Mouse (Mus musculus) thymus, postnatal 10 days (tissue): ENCODE data around the gene Tmem178b.

Source experiments
- DNase-seq, 2 experiments: peaks; one replicate each; pipeline ENCODE4 v3.0.0; 2021; ENCODE audit warnings: low spot score in 2 of 2

The Tmem178b gene

DNA sequence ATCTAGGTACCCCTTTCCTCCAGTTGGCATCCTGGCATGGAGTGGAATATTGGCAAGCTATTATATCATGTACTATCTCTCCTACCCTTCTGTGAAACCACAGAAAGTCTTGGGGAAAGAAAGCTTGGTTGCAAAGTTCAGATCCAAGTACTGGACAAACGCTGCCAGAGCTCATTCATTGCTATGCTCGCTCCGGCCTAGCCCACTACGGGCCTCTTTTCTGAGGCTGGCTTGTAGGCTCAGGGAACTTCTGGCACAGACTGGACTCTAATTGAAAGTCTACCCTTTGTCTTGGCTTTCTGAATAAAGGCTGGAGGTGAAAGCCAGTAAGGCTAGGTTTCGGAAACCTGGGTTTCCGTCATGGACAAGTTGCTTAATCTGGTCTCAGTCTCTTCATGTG, 44.7 kb downstream of the Tmem178b start:
- DNase-seq: no peak

DNA sequence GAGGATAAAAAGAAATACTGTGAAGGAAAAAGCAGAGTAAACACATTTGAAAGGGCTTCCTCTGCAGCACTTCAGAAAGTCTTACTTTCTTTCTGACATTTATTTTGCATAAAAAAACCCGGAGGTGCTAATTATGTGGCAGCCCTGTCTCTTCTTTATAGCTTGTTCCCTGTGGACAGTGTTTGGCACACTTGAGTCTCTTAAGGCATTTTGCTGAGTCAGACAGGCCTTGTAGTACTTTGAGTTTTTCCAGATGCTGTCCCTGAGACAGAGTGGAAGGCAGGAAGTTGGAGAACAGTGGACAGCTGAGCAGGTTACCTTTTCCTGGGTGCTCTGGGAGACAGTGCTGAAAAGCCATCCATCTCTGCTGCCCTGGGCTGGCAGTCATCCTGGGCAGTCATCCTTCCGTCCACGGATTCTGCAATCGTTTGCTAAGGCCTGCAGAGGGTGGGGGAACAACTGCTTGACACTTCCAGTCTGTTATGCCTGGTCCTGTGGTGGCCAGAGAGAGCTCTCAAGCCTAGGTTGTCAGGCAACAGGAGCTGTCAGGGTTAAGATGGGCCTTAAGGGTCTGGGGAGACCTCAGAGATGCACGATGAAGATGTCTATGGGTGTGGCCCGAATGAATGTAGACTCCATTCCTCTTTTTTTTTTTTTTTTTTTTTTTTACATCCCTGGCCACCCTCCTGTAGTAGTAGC, 46.1 kb downstream of the Tmem178b start:
- DNase-seq: no peak

DNA sequence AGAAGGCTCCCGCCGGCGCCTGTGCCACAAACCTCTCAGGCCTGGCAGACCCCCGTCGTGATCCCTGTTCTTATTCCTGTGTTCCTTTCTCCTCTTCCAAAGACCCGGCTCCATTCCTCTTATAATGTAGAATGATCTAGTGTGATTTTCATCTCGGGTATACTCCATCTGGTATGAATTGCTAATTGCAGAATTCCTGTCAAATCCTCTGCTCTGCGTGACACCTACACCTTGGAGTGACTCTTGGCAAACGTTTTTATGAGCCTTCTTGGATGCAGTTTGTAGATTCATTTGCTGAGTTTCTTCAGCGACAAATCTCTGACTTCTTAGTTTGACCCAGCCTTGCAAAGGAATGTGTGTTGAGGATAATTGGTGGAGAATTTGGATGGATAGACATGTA, 53.4 kb downstream of the Tmem178b start:
- no peak for DNase-seq

DNA sequence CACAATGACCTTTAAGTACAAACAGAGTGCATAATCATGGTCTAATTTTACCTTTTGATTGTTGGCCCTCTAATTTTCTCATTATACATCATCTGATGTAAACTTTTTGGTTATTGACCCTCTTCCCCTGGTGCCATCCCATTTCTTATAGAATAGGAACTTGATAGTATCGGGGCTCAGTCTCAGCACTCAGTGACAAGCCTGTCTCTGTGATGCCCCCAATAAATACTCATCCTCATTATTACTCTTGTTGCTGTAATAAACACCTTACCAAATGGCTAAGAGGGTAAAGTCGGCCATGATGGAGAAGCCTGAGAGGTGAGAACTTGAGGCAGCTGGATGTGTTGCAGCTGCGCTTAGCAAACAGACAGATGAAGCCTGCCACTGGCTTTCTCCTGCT, 63.5 kb downstream of the Tmem178b start:
- no peak for DNase-seq

DNA sequence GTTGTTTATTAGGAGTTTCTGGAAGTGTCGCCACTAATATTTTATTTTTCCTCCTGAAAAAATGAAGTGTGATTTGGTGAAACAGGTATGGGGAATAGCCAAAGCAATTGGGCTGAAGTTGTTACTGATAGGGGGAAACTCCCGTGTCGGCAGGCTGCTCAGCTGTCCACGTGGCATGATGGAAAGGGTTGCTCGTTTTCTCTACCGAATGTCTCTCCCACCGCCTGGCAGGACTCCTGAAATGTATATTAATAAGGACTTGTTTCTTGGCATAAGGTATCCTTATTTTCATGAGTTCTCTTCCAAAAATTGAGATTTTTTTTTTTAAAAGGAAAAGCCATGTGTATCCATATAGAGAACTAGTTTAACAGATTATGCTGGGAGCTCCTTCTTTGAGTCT, 67.8 kb downstream of the Tmem178b start:
- DNase-seq: no peak

DNA sequence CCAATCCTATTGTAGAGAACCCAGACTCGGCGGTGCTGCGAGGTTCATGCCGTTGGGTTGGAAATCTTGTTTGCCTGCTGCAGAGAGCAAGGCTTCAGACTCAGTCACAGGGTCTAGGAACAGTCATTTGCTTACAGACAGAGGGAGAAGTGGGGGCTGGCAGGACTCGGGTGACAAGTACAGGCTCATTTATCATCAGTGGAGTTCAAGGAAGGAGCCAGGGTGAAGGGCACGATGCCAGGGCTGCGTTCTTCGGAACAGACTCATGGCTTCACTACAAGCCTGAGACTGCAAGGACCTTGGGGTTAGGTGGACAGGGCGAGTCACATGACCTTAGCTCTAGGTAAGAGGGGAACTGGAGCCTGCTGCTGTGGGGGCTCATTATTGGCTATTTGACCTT, 71.8 kb downstream of the Tmem178b start:
- no peak for DNase-seq

DNA sequence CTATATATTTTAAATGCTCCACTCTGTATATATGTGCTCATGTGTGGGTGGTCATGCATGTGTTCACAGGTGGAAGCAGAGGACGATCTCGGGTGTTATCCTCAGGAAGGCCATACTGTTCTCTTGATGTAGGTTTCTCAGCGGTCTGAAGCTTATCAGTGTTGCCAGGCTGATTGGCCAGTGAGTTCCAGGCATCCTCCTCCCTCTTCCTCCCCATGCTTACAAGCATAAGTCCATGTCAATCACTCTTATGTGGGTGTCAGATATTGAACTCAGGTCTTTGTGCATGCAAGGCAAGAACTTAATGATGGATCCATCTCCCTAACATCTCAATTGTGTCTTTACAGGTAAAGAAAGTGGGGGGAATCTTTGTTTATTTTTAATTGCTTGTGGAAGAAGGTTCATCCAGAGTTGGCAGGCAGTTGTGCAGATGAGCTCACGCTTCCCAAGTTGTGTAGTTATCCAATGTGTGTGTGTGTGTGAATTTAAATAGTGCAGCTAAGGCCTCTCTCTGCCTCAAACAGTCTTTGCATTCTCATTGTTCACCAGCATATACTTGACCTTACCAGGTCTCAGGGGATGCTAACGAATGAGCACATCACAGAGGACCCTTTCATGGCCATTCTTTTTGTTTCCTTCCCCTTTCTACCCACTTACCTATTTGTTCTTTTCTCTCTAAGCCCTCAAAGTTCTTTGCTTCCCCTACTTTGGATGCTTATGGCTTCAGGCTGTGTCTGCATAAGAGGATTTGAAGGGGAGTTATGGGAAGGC, 72.8 kb downstream of the Tmem178b start:
- no peak for DNase-seq

DNA sequence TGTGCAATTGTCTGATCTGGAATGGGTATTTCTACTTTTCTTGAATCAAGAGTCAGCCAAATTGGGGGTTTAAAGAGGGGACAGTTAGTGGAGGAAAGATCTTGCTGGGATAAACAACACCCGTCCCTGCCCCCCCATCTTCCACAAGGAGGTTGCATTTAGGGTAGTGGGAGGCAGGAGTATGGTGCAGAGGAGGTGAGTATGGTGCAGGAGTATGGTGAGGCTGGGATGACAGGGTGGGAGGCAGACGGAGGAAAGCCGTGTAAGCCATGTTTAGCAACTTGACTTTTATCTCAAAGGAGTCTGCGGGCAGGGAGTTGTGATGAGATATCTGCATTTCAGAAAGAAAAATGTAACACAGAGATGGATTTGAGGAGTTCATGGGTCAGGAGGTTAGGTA, 73.5 kb downstream of the Tmem178b start:
- no peak for DNase-seq

DNA sequence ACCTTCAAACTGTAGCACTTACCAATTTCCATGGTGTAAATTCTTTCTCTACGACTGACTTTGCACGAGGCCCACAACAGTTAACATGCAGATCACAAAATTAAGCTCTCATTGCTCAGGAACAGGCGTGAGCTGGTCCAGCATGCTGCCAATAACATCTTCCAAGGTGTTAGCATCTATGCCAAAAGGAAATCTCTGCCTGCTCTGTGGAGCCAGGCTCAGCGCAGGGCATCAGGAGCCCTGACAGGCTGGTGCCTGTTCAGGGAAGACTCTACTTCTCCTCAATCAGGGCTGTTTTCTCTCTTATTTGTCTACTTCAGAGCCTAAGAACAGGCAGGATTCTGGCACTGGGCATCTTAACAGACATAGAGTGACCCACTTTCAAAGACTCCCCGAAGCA, 80.9 kb downstream of the Tmem178b start:
- DNase-seq: no peak

DNA sequence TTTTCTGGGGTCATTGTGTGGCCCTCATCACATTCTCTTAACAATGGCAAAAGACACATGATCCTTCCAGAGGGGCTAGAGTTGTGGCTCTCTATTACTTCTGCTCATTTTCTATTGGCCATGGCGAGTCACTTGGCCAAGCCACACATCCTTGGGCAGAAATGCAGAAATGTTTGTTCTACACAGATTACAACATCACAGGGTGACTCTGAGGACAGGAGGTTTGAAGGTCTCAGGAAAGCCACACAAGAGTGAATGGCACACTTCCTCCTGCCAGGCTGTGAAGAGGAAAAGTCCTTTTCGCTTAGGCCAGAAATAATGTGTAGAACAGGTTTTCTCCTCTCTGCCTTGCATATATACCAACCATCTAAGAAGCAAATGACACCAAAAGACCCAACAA, 82.1 kb downstream of the Tmem178b start:
- DNase-seq: no peak

DNA sequence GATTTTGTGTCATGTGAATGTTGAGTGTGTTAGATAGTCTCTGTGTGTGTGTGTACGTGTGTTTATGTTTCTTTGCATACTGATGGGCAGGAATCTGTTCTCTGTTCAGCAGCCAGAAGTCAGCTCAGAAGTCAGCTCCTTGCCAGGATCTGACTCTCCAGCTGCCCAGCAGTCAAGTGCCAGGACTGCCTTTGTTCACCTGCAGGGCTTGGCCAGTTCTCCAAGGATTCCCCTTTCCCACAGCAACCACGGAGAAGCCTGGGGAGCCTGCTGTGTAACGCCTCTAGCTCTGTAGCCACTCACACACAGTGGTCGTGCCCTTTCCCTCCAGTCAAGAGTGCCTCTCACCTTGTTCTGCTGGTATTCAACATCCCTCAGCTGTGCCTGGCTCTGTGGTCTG, 91.5 kb downstream of the Tmem178b start:
- no peak for DNase-seq

DNA sequence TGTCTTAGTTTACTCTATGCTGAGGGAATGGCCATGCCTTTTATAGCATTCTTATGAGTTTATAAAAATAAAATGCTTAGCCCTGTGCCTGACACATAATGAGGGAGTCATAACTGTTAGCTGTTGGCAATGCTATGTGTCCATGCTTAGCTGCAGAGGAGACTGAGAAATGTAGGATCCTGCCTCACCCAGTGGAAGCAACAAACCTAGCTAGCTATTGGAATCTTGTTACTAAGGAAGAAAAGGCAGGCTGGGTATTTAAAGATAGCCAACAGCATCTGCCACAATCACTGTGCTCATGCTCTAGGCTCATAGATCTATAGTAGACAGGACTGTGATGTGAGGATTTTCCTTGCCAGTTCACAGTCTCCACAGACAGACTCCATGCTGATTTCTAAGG, 97.2 kb downstream of the Tmem178b start:
- no peak for DNase-seq

DNA sequence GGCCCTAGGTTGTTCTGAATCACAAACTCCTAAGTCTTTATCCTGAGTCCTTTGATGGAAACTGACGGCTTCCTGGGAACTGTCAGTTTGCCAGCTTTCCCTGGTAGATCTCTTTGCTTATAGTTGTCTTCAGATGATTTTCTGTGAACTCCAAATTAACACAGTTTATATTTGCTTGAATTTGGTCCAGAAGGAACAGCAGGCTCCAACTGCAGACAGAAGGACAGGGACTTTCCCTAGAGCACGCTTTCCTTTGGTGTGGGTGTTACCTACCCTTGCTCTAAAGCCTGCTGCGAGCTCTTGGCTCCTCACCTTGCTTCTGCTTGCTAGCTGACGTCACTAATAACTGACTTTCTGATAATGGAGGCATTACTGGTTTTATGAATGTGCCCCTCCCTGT, 105.9 kb downstream of the Tmem178b start:
- DNase-seq: no peak

DNA sequence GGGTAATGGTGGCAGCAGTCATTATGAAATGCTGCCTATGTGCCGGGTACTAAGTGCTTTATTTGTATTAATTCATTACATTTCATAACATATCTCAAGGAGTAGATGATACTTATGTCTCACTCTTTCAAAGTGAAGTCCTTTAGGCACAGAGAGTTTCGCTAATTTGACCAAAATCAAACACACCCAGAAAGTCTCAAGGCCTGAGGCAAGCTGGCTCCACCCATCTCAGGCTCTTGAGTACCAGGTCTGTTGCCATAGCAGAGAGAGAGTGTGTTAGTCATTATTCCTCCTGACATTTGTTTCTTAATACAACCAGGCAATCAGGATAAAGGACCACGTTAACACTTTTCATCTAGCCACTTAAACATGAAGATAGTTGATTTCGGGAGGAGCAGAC, 117.7 kb downstream of the Tmem178b start:
- DNase-seq: no peak

DNA sequence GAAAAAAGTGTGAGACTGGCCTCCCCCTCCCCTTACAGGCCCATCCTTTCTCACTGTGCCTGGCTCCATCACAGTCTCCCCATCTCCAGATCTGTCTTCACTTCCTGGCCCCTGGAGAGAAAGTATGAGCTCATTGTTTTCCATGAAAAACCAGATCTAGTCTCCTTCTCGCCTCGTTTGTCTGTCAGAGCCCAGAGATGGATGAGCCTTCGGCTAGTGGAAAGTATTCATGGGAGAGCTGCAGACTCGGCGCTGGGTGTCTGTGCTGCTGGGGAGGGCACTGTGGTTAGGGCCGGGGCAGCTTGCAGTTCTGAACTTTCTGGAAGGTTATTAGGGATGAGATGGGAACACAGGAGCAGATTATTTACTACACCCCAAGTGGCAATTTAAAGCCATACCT, 118.9 kb downstream of the Tmem178b start:
- no peak for DNase-seq

DNA sequence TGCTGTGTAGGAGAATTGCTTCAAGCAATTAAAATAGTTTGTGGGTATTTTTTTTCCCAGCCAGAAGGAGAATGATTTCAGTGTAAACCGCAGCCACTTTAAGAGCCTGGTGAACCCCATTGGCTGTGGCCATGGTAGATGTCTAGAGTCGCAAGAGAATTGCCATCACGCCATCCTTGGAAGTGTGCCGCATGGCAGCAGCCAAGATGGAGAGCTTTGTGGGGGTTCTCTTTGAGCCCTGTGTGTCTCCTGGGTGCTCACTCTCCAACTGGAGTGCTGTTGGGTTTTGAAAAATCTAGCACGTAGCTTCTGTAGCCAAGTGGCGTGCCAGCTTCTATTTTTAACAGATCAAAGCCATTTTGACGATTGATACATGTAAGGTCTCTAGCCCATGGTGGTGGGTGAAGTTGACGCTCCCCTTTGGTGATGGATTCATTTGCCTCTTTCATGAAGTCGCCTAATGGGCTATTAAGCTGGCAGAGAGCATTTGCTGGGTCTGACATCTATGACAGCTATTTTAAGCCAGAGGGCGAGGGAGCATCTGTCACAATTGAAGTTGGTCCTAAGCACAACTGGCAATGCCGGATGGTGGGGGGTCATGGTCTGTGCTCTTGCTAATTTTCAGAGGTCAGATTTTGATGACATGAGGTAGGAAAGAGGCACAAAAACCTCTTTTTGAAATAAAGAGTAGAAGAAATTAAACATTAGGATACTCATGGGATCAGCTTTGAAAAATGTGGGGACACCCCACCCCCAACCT, 133.1 kb downstream of the Tmem178b start:
- DNase-seq: no peak

DNA sequence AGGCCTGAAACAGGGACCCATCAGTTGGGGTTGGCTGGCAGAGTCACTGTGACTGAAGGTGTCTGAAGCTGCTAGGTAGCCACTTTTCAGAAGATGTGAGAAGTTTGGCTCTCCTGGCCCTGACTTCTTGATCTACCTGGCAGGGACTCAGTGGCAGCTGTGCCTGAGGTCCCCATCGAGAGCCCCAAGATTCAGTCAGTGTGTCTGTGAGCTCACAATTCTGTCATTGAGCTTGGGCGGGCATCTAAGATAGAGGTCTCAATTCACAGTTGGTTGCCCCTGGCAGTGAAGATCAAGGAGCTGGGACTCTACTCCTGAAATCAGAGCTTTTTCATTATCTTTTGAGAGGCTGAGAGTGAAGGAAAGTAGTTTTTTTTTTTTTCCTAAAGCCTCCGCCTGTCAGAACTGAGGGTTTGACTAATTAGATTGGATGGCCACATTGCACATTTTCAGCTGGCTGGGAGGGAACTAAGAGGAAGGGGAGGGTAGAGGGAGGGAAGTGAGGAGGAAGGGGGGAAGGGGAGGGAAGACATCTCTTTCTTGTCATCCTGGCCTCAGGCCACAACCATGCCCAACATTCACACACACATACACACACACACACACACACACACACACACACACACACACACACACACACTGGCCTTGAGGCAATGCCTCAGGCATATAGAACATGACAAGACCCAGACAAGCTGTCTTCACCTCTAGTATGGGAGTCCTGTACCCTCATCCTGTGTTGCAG, 135.3 kb downstream of the Tmem178b start:
- no peak for DNase-seq

DNA sequence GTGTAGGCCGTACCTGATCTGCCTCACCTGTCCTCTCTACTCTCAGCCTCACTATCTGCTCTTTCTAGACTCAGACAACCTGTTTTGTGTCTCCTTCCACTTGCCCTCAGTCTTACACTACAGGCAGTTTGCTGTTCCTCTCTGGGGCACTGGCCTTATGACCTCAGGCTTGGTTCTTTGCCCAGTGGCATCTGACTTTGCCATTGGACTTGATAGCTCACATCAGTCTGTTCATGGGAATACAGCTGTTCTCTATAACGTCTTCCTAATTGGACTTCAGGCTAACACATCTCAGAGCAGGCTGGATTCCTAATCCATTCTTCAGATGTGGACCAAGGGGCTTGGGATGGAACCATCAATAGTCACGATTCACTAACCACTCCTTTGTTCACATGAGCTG, 136.6 kb downstream of the Tmem178b start:
- no peak for DNase-seq

DNA sequence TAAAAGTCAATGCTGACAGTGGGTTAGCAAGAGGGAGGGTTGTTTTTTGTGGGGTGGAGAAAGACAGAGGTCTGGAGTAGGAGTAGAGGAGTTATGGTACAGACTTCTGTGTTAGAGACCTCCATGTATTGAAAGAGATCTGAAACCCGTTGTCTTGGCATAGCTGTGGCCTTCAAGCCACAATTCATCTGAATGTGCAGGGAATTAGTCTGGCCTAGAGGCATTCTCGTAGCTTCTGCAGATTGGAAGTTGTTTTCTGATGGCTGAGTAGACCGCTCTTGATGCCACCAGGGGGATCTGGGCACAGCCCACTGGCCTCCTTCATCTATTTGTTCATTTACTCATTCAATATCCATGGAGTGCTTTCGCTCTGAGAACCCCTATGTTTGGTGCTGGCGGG, 138.0 kb downstream of the Tmem178b start:
- no peak for DNase-seq

DNA sequence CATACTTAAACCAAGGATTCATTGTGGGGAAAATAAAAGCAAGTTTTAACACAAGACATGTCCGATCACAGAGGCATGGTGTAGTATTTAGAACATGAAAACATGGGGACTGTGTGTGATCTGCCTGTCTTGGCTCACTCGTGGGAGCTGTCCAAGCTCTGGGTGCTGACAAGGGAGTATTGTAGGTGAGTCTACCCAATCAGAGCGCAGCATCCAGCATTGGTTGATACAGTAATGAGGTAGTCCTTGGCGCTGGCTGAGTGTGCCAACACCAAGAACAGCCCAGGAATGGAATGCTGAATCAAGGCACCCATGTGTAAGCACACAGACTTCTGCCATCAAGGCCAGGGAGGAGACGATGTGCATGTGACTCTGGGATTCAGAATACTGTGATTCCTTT, 138.5 kb downstream of the Tmem178b start:
- no peak for DNase-seq

DNA sequence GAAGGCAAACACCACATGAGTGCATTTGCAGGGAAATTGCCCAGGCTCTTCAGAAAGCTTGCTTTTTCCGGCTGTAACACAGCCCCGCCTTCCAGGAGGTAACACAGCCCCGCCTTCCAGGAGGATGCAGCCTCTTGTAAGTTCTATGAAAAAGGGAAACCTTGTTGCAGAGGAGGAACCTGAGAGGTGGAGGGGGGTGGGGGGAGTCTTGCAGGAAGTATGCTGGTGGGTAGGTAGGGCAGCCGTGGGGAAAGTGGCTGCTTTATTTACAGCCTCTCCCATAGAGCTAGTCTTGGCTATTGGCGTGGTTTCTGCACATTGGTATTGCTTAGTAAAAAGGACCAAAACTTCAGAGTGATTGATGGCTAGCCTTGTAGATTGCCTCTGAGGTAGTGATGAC, 140.3 kb downstream of the Tmem178b start:
- no peak for DNase-seq

DNA sequence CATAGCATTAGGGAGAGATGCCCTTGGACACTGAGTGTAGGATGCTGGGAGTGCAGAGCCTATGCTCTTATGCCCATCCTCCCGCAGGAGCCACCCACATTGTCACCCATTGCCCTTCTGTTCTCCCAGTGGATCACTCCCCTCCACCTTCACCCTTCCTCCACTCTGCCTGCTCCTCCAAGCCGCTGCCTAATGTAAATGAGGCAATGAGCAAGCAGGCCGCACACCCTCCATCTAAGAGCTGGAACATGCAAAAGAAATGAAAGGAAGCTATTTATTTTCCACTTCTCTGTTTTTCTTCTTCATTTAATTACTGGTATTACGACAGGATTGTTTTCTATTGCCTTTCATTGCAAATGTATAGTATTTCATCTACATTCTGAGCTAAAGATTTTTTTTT, 142.1 kb downstream of the Tmem178b start:
- DNase-seq: no peak
